Mouse (Mus musculus) NIH3T3 (cell line): ENCODE results near the gene Ppp1r15a.

ENCODE experiments used
- DNase-seq: peaks from one replicate; pipeline ENCODE4 v3.0.0-alpha.2; 2012; ENCODE audit warnings: low read depth

Gene Ppp1r15a

DNA sequence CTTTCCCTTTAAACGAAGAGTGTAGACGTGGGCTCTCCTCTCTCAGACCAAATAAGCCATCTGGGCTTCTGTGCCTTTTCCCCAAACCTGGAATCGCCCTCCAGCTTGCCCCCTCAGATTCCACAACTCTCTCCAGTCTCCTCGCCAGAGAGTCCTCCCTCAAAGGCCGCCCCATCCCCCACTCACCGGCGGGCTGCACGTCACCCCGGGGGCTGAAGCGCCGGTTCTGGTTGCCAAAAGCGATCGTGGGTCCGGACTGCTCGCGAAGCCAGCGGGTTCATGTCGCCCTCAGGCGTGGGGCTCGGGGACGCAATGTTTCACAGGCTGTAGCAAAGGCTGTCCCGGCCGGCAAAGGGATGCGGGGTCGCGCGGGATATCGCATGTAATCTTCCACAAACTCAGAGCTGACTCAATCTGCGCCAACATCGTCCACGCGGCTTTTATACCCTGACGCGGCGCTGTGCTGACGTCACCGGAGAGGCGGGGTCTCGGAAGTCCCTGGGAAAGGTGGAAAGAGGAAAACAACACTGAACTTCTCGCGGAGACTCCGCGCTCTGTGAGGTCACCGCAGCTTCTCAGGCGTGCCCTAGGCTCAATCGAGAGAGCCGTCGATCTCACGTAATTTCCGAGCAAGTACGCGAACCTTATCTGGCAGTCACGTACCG is at the start of gene Ppp1r15a, which contains the start of gene Plekha4:
Gene Ppp1r15a (minus strand): TSS at position 460 of the 665 bp plus-strand sequence.
Gene Plekha4 (plus strand): TSS at position 522 of the 665 bp plus-strand sequence.
- DNase-seq, result peak; percentile 98

DNA sequence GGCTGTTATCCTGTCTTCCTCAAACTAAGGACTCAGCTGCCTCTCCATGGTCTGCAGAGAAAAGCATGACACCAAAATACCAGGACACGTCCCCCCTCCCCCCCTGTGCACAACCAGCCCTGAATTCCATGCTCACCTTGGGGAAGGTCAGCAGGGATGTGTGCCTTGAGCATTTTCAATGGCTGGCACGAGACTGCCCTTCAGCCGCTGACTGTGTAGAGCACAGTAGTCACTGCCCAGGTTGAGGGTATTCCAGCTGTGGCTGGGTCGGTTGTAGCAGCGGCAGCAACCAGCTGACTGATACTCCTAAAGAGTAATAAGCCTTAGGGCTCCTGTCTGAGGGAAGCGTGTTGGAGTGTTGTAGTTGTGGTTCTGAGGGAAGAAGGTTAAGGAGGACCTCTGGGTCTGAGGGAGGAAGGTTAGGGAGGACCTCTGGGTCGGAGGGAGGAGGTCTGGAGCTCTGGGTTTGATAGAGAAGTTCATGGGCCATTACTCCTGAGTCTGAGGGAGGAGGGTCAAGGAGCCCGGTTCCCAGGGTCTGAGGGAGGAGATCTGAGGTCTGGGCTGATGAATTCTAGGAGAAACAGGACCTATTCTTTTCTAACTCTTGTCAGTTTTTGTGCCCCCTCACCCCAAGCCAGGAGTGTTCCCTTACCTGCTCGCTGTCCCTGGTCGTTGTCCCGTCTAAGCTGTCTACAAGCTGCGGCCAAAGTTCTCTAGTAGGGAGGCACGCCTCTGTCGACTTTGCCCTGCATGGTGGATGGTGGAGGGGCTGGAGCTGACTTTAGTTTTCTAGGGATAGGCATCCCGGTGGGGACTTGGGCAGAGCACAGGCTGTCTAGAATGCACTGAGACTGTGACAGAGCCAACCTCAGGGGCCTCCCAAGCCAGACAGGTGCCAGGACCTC is 48.7 kb upstream of the Ppp1r15a start:
- no peak for DNase-seq

- DNase-seq, result no peak
Measured at GRCm38 (mm10) chr7:45573954-45574353, 47.9 kb upstream of the Ppp1r15a start.

GRCm38 (mm10) chr7:45571966-45572365 is 45.9 kb upstream of the Ppp1r15a start:
- no peak for DNase-seq

DNA sequence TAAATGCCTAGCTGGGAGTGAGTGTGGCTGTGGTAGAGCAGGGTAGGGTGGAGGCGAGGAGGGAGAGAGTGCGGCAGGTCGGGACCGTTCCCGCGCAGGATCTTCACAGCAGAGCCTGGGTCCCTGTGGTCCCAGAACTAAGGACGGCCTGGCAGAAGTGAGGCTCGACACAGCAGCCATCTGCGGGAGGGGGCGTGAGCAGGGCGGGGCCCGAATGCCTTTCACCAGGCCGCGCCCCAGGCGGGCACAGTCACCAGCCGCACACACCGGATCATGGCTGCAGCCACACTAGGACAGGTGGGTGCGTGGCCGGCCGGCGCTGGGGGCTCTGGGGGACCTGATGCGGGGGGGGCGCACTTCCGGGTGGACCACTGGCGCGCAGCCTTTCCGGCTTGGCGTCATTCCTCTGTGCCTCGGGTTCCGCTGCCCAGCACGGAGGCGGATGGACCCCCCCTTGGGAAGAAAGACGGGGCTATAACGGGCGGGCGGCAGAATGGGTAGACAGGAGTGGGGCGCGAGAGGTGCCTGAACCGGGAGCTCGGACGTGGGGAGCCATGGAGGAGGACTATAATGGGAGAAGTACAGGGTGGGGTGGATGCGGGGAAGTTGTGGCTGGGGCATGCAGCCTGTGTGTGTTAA is 44.2 kb upstream of the Ppp1r15a start, which contains the start of gene Bcat2:
Gene Bcat2 (plus strand): TSS at position 51 of the 639 bp plus-strand sequence.
- DNase-seq, result peak; percentile 81

DNA sequence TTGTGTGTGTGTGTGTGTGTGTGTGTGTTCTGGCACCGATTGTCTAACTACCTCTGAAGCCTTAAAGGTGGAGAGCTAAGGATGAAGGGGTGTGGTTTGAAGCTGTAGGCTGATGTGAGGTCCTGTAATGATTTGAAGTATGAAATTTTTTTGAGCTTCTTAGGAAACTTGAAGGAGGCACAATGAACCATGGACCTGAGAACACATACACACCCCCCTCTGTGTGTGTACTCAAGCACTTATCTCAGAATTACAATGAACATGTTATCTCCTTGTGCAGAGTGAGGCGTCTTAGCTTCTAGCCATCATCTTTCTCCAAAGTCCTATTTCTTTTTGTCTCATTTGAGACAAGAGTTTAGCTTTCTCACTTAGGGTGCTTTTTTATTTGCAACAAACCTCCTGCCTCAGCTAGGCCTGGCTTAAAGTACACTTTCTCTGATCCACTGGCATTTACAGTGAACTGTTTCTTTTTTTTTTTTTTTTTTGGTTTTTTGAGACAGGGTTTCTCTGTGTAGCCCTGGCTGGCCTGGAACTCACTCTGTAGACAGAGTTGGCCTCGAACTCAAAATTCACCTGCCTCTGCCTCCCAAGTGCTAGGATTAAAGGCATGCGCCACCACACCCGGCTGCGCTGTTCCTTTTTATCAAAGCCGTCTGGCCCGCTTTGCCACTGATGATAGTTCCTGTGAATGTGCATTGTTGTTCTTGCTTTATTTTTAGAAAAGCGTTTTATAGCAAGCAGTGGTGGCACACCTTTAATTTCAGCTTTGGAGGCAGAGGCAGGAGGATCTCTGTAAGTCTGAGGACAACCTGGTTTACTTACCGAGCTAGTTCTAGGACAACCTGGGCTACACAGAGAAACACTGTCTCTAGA is 42.8 kb upstream of the Ppp1r15a start:
- DNase-seq, result no peak

GRCm38 (mm10) chr7:45567780-45568516 is 41.9 kb upstream of the Ppp1r15a start:
- peak; percentile 91 for DNase-seq

DNA sequence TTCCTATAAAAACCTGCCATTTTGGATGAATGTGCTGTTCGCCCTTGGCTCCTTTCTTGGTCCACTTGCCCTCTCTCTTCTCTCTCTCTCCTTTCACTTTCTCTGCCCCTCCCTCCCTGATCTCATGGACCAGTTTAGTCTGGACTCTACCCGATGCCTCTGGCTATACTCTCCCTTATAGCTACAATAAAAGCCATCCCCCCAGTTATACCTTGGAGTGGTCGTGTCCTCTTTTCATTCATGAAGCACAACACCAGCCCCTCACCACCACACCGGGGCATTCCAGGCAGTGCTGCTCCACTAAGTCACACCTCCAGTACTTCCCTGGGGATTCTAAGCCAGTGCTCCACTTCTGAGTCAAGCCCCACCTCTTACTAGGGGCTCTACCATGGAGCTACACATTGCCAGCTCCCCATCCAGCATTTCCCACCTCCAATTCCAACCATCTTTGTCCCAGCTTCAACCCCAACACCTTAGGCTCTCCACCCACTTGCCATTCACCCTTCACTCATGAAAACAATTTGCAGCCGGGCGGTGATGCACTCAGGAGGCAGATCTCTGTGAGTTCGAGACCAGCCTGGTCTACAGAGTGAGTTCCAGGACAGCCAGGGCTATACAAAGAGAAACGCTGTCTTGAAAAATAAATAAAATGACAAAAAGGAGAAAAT is 41.2 kb upstream of the Ppp1r15a start:
- no peak for DNase-seq

DNA sequence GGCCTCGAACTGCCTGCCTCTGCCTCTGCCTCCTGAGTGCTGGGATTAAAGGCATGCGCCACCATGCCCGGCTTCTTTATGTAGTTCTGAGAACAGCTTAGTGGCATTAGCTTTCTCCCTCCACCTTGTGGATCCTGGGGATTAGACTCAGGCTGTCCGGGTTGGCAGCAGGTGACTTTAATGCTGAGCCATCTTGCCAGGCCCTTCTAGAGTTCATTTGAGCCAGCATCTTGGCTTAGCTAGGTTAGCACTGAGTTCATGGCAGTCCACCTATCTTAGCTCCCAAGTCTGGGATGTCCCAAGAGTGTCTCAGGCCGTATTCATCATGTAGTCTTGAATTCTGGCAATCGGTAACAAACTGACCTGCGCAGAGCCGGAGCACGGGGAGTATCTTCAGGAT is 39.4 kb upstream of the Ppp1r15a start:
- DNase-seq, result no peak

GRCm38 (mm10) chr7:45564811-45565210 is 38.7 kb upstream of the Ppp1r15a start:
- DNase-seq, result no peak

DNA sequence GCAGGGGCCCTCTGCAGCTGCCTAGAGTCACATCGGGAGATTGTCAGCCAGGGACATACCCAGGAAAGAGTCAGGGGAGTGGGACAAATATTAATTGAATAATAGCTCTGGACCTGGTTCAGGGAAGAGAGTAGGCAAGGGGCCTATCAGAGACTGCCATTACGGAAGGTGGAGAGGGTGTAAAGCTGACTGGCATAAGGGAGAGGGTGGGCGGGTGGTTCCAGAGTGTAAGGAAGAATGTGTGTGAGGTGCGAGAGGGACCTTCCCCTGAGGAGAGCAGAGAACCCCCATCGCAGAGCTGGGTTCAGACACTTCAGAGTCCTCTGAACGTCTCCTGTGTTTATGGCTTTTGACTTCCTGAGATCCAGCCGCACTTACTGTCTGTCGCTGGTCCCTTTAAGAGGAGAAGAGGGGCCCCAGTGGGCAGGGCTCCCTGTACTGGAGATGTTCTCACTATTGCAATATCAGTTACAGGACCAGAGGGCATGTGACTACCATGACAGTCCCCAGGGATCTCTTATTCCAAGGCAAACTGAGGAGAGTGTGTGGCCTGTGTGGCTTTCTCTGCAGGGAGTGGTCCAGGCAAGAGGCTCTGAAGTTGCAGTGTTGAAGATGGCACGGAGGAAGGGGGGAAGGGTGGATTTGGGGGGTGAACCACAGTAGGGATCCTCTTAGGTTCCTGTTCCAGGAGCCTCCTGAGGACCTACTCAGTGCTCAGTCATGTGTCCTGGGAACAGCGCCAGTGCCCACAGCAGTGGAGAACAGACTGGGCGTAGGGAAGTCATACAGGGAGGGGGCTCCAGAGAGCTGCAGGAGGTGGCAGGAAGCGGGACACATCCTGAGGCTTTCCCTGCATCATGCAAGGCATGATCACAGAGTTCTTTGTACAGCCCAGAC is 35.8 kb upstream of the Ppp1r15a start:
- peak; percentile 17 for DNase-seq

- DNase-seq, result peak; percentile 88
Measured at GRCm38 (mm10) chr7:45560843-45561623, 35.0 kb upstream of the Ppp1r15a start.

DNA sequence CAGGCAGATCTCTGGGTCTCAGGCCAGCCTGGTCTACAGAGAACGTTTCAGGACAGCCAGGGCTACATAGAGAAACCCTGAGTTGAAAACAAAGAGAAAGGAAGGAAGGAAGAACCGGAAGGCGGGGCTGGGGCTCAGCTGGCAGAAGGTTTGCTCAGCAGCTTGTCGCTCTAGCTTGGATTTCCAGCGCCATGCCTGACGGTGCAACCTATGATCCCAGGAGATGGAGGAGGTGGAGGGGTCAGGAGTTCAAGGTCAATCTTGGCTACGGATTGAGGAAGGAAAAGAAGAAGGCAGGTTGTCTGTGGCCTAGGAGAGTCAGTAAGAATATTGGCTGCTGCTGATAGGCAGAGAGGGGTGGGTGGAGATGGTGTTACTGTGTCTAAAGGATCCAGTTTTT is 34.2 kb upstream of the Ppp1r15a start:
- DNase-seq, result no peak

GRCm38 (mm10) chr7:45558907-45559306 is 32.8 kb upstream of the Ppp1r15a start:
- no peak for DNase-seq

GRCm38 (mm10) chr7:45555787-45556186 is 29.7 kb upstream of the Ppp1r15a start:
- peak; percentile 88 for DNase-seq

DNA sequence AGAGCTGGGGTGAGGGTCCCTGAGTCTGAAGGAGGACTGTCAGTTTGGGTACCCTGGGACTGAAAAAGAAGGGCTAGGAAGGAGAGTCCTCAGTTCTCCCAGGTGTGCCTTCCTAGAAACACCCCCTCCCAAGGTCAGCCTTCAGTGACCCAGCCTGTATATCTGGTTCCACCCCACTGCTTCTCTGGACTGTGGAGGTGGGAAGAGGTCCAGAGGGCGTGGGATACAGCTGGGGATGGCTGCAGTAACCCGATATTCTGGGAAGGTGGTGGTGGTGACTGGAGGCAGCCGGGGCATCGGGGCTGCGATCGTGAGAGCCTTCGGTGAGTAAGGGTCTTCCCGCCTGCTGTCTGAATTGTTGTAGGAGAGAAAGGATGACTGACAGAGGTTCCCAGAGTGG is 28.7 kb upstream of the Ppp1r15a start, which contains the start of gene Hsd17b14:
Gene Hsd17b14 (plus strand): TSS at position 150 of the 400 bp plus-strand sequence.
- no peak for DNase-seq

DNA sequence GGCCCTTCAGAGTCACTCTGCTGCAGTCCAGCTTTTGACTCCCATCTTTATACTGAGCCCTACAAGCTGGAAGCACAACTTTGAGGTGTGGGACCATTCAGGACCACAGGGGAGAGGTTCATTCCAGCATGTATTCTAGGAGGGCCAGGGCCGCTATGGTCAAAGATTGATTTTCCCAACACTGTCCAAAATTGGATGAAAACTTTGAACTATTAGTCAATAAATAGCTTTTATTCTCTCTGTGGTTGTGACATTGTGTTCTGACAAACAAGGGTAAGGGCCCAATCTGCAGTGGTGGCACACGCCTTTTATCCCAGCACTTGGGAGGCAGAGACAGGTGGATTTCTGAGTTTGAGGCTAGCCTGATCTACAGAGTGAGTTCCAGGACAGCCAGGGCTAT is 27.9 kb upstream of the Ppp1r15a start:
- DNase-seq, result no peak

DNA sequence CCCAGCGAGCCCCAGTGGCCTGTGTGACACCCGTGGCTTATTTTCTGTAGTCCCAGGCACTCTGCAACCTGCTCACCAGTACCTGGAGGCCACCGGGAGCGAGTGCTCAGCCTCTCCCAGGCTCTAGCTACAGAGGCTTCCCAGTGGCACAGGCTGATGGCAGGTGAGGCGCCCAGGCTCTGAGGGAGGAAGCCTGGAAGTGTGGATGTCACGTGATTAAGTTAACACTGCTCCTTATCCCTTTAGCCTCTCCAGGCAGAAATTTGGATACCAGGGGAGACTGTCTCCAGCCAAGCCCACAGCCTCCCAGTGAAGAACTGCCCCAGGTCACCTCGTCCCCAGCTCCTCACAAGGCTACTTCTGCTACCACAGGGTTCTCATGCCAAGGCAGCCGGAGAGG is 27.5 kb upstream of the Ppp1r15a start:
- DNase-seq, result no peak
